Mouse (Mus musculus) megakaryocyte-erythroid progenitor cell, adult 5-6 weeks (primary cell): ENCODE results near the gene Cdk5rap1. TPM values are rescaled to one million over a fixed set of nuclear protein-coding genes. Genes with fewer than 3 reads are reported as not detected.

Experiments used
- total RNA-seq, 2 experiments: library from RNA; stranded (forward) in 1 of 2; stranded (reverse) in 1 of 2; fragments of 200-1000, 215-1000 nt in 1 of 2; fragments of >200 nt in 1 of 2; fragmentation: Nextera tagmentation in 1 of 2; gene quantifications; 2 replicates each; pipeline ENCODE4 v1.2.3; 2014 to 2017

Gene Cdk5rap1
- total RNA-seq, 2 experiments from 2014 or later, result 18.8 to 27.9 TPM

Other genes starting within 250 kb of the Cdk5rap1 start
- gene Bpifa3, start 242.7 kb downstream of the Cdk5rap1 start, total RNA-seq (2014; fragmentation: Nextera tagmentation), result not detected in 2 replicates
- gene Bpifa3, start 242.7 kb downstream of the Cdk5rap1 start, total RNA-seq (2017), result not detected in 2 replicates
- not detected in 2 replicates for gene Bpifa1, start 230.1 kb downstream of the Cdk5rap1 start, total RNA-seq (2014; fragmentation: Nextera tagmentation)
- gene Bpifa1, start 230.1 kb downstream of the Cdk5rap1 start, total RNA-seq (2017), result not detected in 2 replicates
- not detected in 2 replicates for gene Bpifa5, start 210.4 kb downstream of the Cdk5rap1 start, total RNA-seq (2014; fragmentation: Nextera tagmentation)
- not detected in 2 replicates for gene Bpifa5, start 210.4 kb downstream of the Cdk5rap1 start, total RNA-seq (2017)
- gene Bpifb1, start 182.2 kb downstream of the Cdk5rap1 start, total RNA-seq (2014; fragmentation: Nextera tagmentation), result not detected in 2 replicates
- not detected in 2 replicates for gene Bpifb1, start 182.2 kb downstream of the Cdk5rap1 start, total RNA-seq (2017)
- not detected in 2 replicates for gene Bpifb5, start 149.3 kb downstream of the Cdk5rap1 start, total RNA-seq (2014; fragmentation: Nextera tagmentation)
- gene Bpifb5, start 149.3 kb downstream of the Cdk5rap1 start, total RNA-seq (2017), result not detected in 2 replicates
- gene Bpifb9a, start 115.2 kb downstream of the Cdk5rap1 start, total RNA-seq (2014; fragmentation: Nextera tagmentation), result not detected in 2 replicates
- gene Bpifb9a, start 115.2 kb downstream of the Cdk5rap1 start, total RNA-seq (2017), result not detected in 2 replicates
- not detected in 2 replicates for gene Bpifb9b, start 65.8 kb downstream of the Cdk5rap1 start, total RNA-seq (2014; fragmentation: Nextera tagmentation)
- gene Bpifb9b, start 65.8 kb downstream of the Cdk5rap1 start, total RNA-seq (2017), result not detected in 2 replicates
- 0.27 and 1.5 TPM in 2 replicates for gene Snta1, start 35.1 kb upstream of the Cdk5rap1 start, total RNA-seq (2014; fragmentation: Nextera tagmentation)
- 0.76 TPM in 1 of 2 replicates, not detected in the other for gene Snta1, start 35.1 kb upstream of the Cdk5rap1 start, total RNA-seq (2017)
- gene Cbfa2t2, start 63.5 kb upstream of the Cdk5rap1 start, total RNA-seq (2014; fragmentation: Nextera tagmentation), result 17.0 and 20.8 TPM in 2 replicates
- 10.4 and 18.8 TPM in 2 replicates for gene Cbfa2t2, start 63.5 kb upstream of the Cdk5rap1 start, total RNA-seq (2017)
- not detected in 2 replicates for gene 1700003F12Rik, start 174.1 kb upstream of the Cdk5rap1 start, total RNA-seq (2014; fragmentation: Nextera tagmentation)
- gene 1700003F12Rik, start 174.1 kb upstream of the Cdk5rap1 start, total RNA-seq (2017), result not detected in 2 replicates
- not detected in 2 replicates for gene Actl10, start 178.8 kb upstream of the Cdk5rap1 start, total RNA-seq (2014; fragmentation: Nextera tagmentation)
- gene Actl10, start 178.8 kb upstream of the Cdk5rap1 start, total RNA-seq (2017), result not detected in 2 replicates
- 3.1 and 6.1 TPM in 2 replicates for gene Necab3, start 185.9 kb upstream of the Cdk5rap1 start, total RNA-seq (2014; fragmentation: Nextera tagmentation)
- 0.09 and 1.8 TPM in 2 replicates for gene Necab3, start 185.9 kb upstream of the Cdk5rap1 start, total RNA-seq (2017)
- gene E2f1, start 196.9 kb upstream of the Cdk5rap1 start, total RNA-seq (2014; fragmentation: Nextera tagmentation), result 25.3 and 26.1 TPM in 2 replicates
- 7.0 and 7.8 TPM in 2 replicates for gene E2f1, start 196.9 kb upstream of the Cdk5rap1 start, total RNA-seq (2017)
- 17.3 and 18.1 TPM in 2 replicates for gene Pxmp4, start 230.7 kb upstream of the Cdk5rap1 start, total RNA-seq (2014; fragmentation: Nextera tagmentation)
- gene Pxmp4, start 230.7 kb upstream of the Cdk5rap1 start, total RNA-seq (2017), result 9.1 and 12.4 TPM in 2 replicates
- 5.1 and 7.1 TPM in 2 replicates for gene Zfp341, start 240.3 kb upstream of the Cdk5rap1 start, total RNA-seq (2014; fragmentation: Nextera tagmentation)
- gene Zfp341, start 240.3 kb upstream of the Cdk5rap1 start, total RNA-seq (2017), result 0.30 and 1.1 TPM in 2 replicates
- not detected in 2 replicates for gene 4930519P11Rik, start 240.4 kb upstream of the Cdk5rap1 start, total RNA-seq (2014; fragmentation: Nextera tagmentation)
- not detected in 2 replicates for gene 4930519P11Rik, start 240.4 kb upstream of the Cdk5rap1 start, total RNA-seq (2017)